Mouse (Mus musculus) intestine, embryonic 14.5 days (tissue): ENCODE data around the gene Calhm1. TPM values are rescaled to one million over a fixed set of nuclear protein-coding genes. Genes with fewer than 3 reads are reported as not detected.
"Not testable (repeated sequence)": the region's sequence is repeated elsewhere in the genome, so short reads cannot be mapped to it uniquely, and the experiment has no call there.

Experiments used
- ATAC-seq: fragments of 200-750 bp; cut with Nextera tagmentation; replicated peaks from 2 replicates; pipeline ENCODE4 v1.8.0; 2017; ENCODE audit warnings: low read depth, moderate number of reproducible peaks, moderate TSS enrichment, moderate library complexity; ENCODE audit not compliant: low FRiP score, low TSS enrichment
- DNase-seq: peaks from one replicate; pipeline ENCODE4 v3.0.0-alpha.2; 2018; ENCODE audit warnings: low spot score
- H3K27ac ChIP-seq: fragments of 300-500 bp; sonication (generic); 2 replicates; pipeline ENCODE4 v1.5.1; 2014; ENCODE audit warnings: low read depth, mild to moderate bottlenecking, control low read depth
- H3K27me3 ChIP-seq: fragments of 300-500 bp; sonication (generic); replicated peaks from 2 replicates; pipeline ENCODE4 v1.6.1; 2014; ENCODE audit warnings: low read length, control low read depth; ENCODE audit not compliant: control insufficient read depth, insufficient read depth
- H3K36me3 ChIP-seq: fragments of 300-500 bp; sonication (generic); 2 replicates; pipeline ENCODE4 v1.6.1; 2014; ENCODE audit warnings: low read length, control low read depth; ENCODE audit not compliant: control insufficient read depth, insufficient read depth
- H3K4me1 ChIP-seq: fragments of 300-500 bp; sonication (generic); replicated peaks from 2 replicates; pipeline ENCODE4 v1.6.1; 2014; ENCODE audit warnings: low read length, control low read depth, mixed read lengths; ENCODE audit not compliant: control insufficient read depth, insufficient read depth
- H3K4me2 ChIP-seq: fragments of 300-500 bp; sonication (generic); 2 replicates; pipeline ENCODE4 v1.6.1; 2014; ENCODE audit warnings: low read length
- H3K4me3 ChIP-seq: fragments of 300-500 bp; sonication (generic); 2 replicates; pipeline ENCODE4 v1.5.1; 2014; ENCODE audit warnings: low read depth, low read length, control low read depth, mixed read lengths
- H3K9ac ChIP-seq: fragments of 300-500 bp; sonication (generic); 2 replicates; pipeline ENCODE4 v1.6.1; 2014; ENCODE audit warnings: mild to moderate bottlenecking, low read length
- H3K9me3 ChIP-seq: fragments of 300-500 bp; sonication (generic); 2 replicates; pipeline ENCODE4 v1.6.1; 2016; ENCODE audit warnings: low read length, control low read depth; ENCODE audit not compliant: control insufficient read depth
- WGBS: fragments of 180-500 bp; shearing (Covaris S2); extraction: QIAGEN DNeasy Blood & Tissue Kit; methylation state at CpG from one replicate; pipeline ENCODE4 v1.1.7; 2014; 5-methylcytosine and 5-hydroxymethylcytosine counted together
- polyA plus RNA-seq: library from polyadenylated mRNA; unstranded; fragments of >200 nt; fragmentation: Nextera tagmentation; extraction: Ambion mirVana; gene quantifications from 2 replicates; pipeline ENCODE4 v1.2.1, GENCODE M21; 2014

Calhm1 gene
- polyA plus RNA-seq, 1 experiment from 2014 or later, result not detected

- WGBS, result 66% methylated on average over 5 of the region's 5 CpGs
- peaks cover 3% of the 10 kb centered on the region; the same call in 1 of the 2 replicates for H3K4me1 ChIP-seq
- H3K4me2 ChIP-seq, result no peak overlapping the region
- H3K27me3 ChIP-seq, result 0 out of 2 replicates have a peak, but pooled peaks cover 4% of the 10 kb centered on the region
- H3K27ac ChIP-seq, result no peak overlapping the region
- H3K9me3 ChIP-seq, result no peaks in the 10 kb centered on the region
- H3K9ac ChIP-seq, result no peak overlapping the region
- no peak overlapping the region for H3K4me3 ChIP-seq
- H3K36me3 ChIP-seq, result no peaks in the 10 kb centered on the region
- ATAC-seq (no peak), DNase-seq (no peak)
These were observed 4.3 kb upstream of the Calhm1 start for GRCm38 (mm10) chr19:47148267-47148847.

GRCm38 (mm10) chr19:47142438-47142837 is 1.6 kb downstream of the Calhm1 start:
- WGBS, result 83% methylated on average over 6 of the region's 6 CpGs
- no peaks in the 10 kb centered on the region for H3K36me3 ChIP-seq
- H3K4me3 ChIP-seq, result no peak overlapping the region
- no peak overlapping the region for H3K4me2 ChIP-seq
- DNase-seq (no peak), ATAC-seq (no peak)
- no peaks in the 10 kb centered on the region for H3K27me3 ChIP-seq
- H3K27ac ChIP-seq, result no peak overlapping the region
- no peak overlapping the region for H3K9ac ChIP-seq
- H3K9me3 ChIP-seq, result no peaks in the 10 kb centered on the region
- H3K4me1 ChIP-seq, result peaks cover 12% of the 10 kb centered on the region

GRCm38 (mm10) chr19:47139611-47140010 is 4.4 kb downstream of the Calhm1 start:
- not testable (repeated sequence) for H3K27me3 ChIP-seq, H3K9me3 ChIP-seq, H3K27ac ChIP-seq, H3K36me3 ChIP-seq, H3K4me2 ChIP-seq, H3K9ac ChIP-seq, ATAC-seq, H3K4me3 ChIP-seq, DNase-seq
- 40% methylated on average over 7 of the region's 7 CpGs for WGBS
- H3K4me1 ChIP-seq, result peaks cover 19% of the 10 kb centered on the region

- Histone ChIP-seq H3K9me3 (no peaks in the 10 kb centered on the region), H3K36me3 (peaks cover 19% of the 10 kb centered on the region), H3K27me3 (no peaks in the 10 kb centered on the region), H3K4me2 (peak within 1 kb of the TSS; percentile 76), H3K4me1 (peaks cover 19% of the 10 kb centered on the region), H3K4me3 (peak within 1 kb of the TSS; percentile 45), H3K9ac (peak within 1 kb of the TSS; percentile 70), H3K27ac (peak within 1 kb of the TSS; percentile 89)
- 2% methylated on average over 28 of the region's 28 CpGs for WGBS
- DNase-seq (peak; percentile 84), ATAC-seq (peak; percentile 74)
These were observed 6.2 kb downstream of the Calhm1 start, which contains the start of gene Calhm2 for GRCm38 (mm10) chr19:47137771-47138421. Gene Calhm2 (minus strand): TSS chr19:47138294.

GRCm38 (mm10) chr19:47137051-47137581 is 6.9 kb downstream of the Calhm1 start:
- peaks cover 19% of the 10 kb centered on the region for H3K4me1 ChIP-seq
- peak overlapping the region; percentile 70 for H3K9ac ChIP-seq
- peak overlapping the region; percentile 76 for H3K4me2 ChIP-seq
- ATAC-seq, result peak; percentile 30
- peak overlapping the region; percentile 89 for H3K27ac ChIP-seq
- no peaks in the 10 kb centered on the region for H3K9me3 ChIP-seq
- H3K4me3 ChIP-seq, result peak overlapping the region; percentile 45
- 17% methylated on average over 6 of the region's 6 CpGs for WGBS
- peak; percentile 65 for DNase-seq
- peaks cover 26% of the 10 kb centered on the region for H3K36me3 ChIP-seq
- H3K27me3 ChIP-seq, result no peaks in the 10 kb centered on the region

GRCm38 (mm10) chr19:47136170-47136569 is 7.9 kb downstream of the Calhm1 start:
- H3K4me2 ChIP-seq, result no peak overlapping the region

GRCm38 (mm10) chr19:47135568-47135967 is 8.5 kb downstream of the Calhm1 start:
- Histone ChIP-seq H3K9me3 (no peaks in the 10 kb centered on the region), H3K4me3 (no peak overlapping the region), H3K4me1 (peaks cover 19% of the 10 kb centered on the region), H3K27me3 (no peaks in the 10 kb centered on the region), H3K27ac (no peak overlapping the region), H3K36me3 (peaks cover 41% of the 10 kb centered on the region), H3K9ac (no peak overlapping the region), H3K4me2 (no peak overlapping the region)
- ATAC-seq (no peak), DNase-seq (no peak)
- WGBS, result 89% methylated on average over 17 of the region's 17 CpGs

More at GRCm38 (mm10) chr19:47136170-47136569, 7.9 kb downstream of the Calhm1 start:
- H3K27ac ChIP-seq, result no peak overlapping the region
- H3K9ac ChIP-seq, result no peak overlapping the region
- DNase-seq (no peak), ATAC-seq (no peak)
- no peak overlapping the region for H3K4me3 ChIP-seq
- 83% methylated on average over 5 of the region's 5 CpGs for WGBS
- no peaks in the 10 kb centered on the region for H3K9me3 ChIP-seq
- H3K4me1 ChIP-seq, result peaks cover 19% of the 10 kb centered on the region
- peaks cover 35% of the 10 kb centered on the region for H3K36me3 ChIP-seq
- no peaks in the 10 kb centered on the region for H3K27me3 ChIP-seq

GRCm38 (mm10) chr19:47133161-47133560 is 10.9 kb downstream of the Calhm1 start:
- H3K27ac ChIP-seq, result no peak overlapping the region
- peaks cover 7% of the 10 kb centered on the region for H3K4me1 ChIP-seq
- H3K4me2 ChIP-seq, result no peak overlapping the region
- H3K36me3 ChIP-seq, result peaks cover 66% of the 10 kb centered on the region
- H3K27me3 ChIP-seq, result no peaks in the 10 kb centered on the region
- H3K9ac ChIP-seq, result no peak overlapping the region
- WGBS, result 90% methylated on average over 7 of the region's 7 CpGs
- no peak for DNase-seq
- no peaks in the 10 kb centered on the region for H3K9me3 ChIP-seq
- ATAC-seq, result no peak
- no peak overlapping the region for H3K4me3 ChIP-seq
